Mouse (Mus musculus) hindbrain, postnatal 0 days (tissue): ENCODE measurements around the gene Surf4. TPM values are rescaled to one million over a fixed set of nuclear protein-coding genes. Genes with fewer than 3 reads are reported as not detected.

ENCODE experiments used
- ATAC-seq: fragments of 200-750 bp; cut with Nextera tagmentation; 2 replicates; pipeline ENCODE4 v1.8.0; 2017; ENCODE audit warnings: mild to moderate bottlenecking, moderate TSS enrichment, moderate library complexity
- DNase-seq: peaks from one replicate; pipeline ENCODE4 v3.0.0-alpha.2; 2015; ENCODE audit warnings: low spot score
- H3K27ac ChIP-seq: fragments of 300-500 bp; sonication (generic); 2 replicates; pipeline ENCODE4 v1.5.1; 2014; ENCODE audit warnings: mild to moderate bottlenecking
- H3K27me3 ChIP-seq: fragments of 300-500 bp; sonication (generic); 2 replicates; pipeline ENCODE4 v1.6.1; 2014; ENCODE audit warnings: low read length, mixed read lengths; ENCODE audit not compliant: insufficient read depth
- H3K36me3 ChIP-seq: fragments of 300-500 bp; sonication (generic); 2 replicates; pipeline ENCODE4 v1.6.1; 2014; ENCODE audit warnings: low read length, mixed read lengths; ENCODE audit not compliant: insufficient read depth
- H3K4me1 ChIP-seq: fragments of 300-500 bp; sonication (generic); 2 replicates; pipeline ENCODE4 v1.6.1; 2014; ENCODE audit warnings: antibody characterized with exemption, low read length, mixed read lengths; ENCODE audit not compliant: insufficient read depth
- H3K4me2 ChIP-seq: fragments of 300-500 bp; sonication (generic); 2 replicates; pipeline ENCODE4 v1.6.1; 2014; ENCODE audit warnings: low read depth, mild to moderate bottlenecking, low read length, moderate library complexity, mixed read lengths
- H3K4me3 ChIP-seq: fragments of 300-500 bp; sonication (generic); 2 replicates; pipeline ENCODE4 v1.5.1; 2014; ENCODE audit warnings: low read length
- H3K9ac ChIP-seq: fragments of 300-500 bp; sonication (generic); replicated peaks from 2 replicates; pipeline ENCODE4 v1.6.1; 2014; ENCODE audit warnings: mild to moderate bottlenecking, low read length, moderate library complexity, mixed read lengths
- H3K9me3 ChIP-seq: fragments of 300-500 bp; sonication (generic); 2 replicates; pipeline ENCODE4 v1.6.1; 2016; ENCODE audit warnings: low read length, mixed read lengths
- CTCF ChIP-seq: IDR thresholded peaks from 2 replicates; pipeline ENCODE4 v1.5.1; 2016; ENCODE audit warnings: antibody characterized with exemption, control low read depth, low read depth
- WGBS: fragments of 180-500 bp; shearing (Covaris S2); extraction: QIAGEN DNeasy Blood & Tissue Kit; methylation state at CpG from one replicate; pipeline ENCODE4 v1.1.7; 2014; 5-methylcytosine and 5-hydroxymethylcytosine counted together
- polyA plus RNA-seq: library from polyadenylated mRNA; unstranded; fragments of >200 nt; fragmentation: Nextera tagmentation; extraction: Ambion mirVana; gene quantifications from 2 replicates; pipeline ENCODE4 v1.2.1, GENCODE M21; 2015
- total RNA-seq: library from RNA; depleted of rRNA; stranded (reverse); fragments of >200 nt; gene quantifications from 2 replicates; pipeline ENCODE4 v1.2.3, GENCODE M21; 2014

Gene Surf4
- total and polyA plus RNA-seq, 2 experiments from 2014 or later, result 107 to 126 TPM

- TF ChIP-seq CTCF, result no peak
- Histone ChIP-seq H3K4me2 (peak overlapping the region; percentile 99), H3K4me1 (peaks cover 16% of the 10 kb centered on the region), H3K27ac (peak overlapping the region; percentile 86), H3K4me3 (peak overlapping the region; percentile 74), H3K9ac (peak overlapping the region; percentile 86), H3K36me3 (peaks cover 55% of the 10 kb centered on the region), H3K27me3 (no peaks in the 10 kb centered on the region), H3K9me3 (no peaks in the 10 kb centered on the region)
- 2% methylated on average over 13 of the region's 13 CpGs for WGBS
- ATAC-seq (no peak), DNase-seq (no peak)
Measured at GRCm38 (mm10) chr2:26916738-26917137, 17.0 kb downstream of the Surf4 start.

- Histone ChIP-seq H3K27me3 (no peaks in the 10 kb centered on the region), H3K4me1 (peaks cover 16% of the 10 kb centered on the region), H3K9ac (peak within 1 kb of the TSS; percentile 86), H3K36me3 (peaks cover 49% of the 10 kb centered on the region), H3K4me2 (peak within 1 kb of the TSS; percentile 99), H3K9me3 (no peaks in the 10 kb centered on the region), H3K4me3 (peak within 1 kb of the TSS; percentile 74), H3K27ac (peak within 1 kb of the TSS; percentile 86)
- no peak for TF ChIP-seq CTCF
- WGBS, result 3% methylated on average over 47 of the region's 47 CpGs
- ATAC-seq (peak; percentile 89), DNase-seq (peak; percentile 92)
Measured at GRCm38 (mm10) chr2:26915927-26916728, 17.6 kb downstream of the Surf4 start, which contains the start of the genes Surf2 and Surf1. Gene Surf2, plus strand, starts transcription at chr2:26916367. Gene Surf1, minus strand, starts transcription at chr2:26916530.

GRCm38 (mm10) chr2:26914148-26914941, 19.4 kb downstream of the Surf4 start:
- Histone ChIP-seq H3K9ac (no peak overlapping the region), H3K27me3 (no peaks in the 10 kb centered on the region), H3K4me2 (no peak overlapping the region), H3K9me3 (no peaks in the 10 kb centered on the region), H3K36me3 (peaks cover 32% of the 10 kb centered on the region), H3K27ac (no peak overlapping the region), H3K4me3 (no peak overlapping the region), H3K4me1 (peaks cover 16% of the 10 kb centered on the region)
- no peak for ATAC-seq
- WGBS, result 61% methylated on average over 8 of the region's 8 CpGs
- peak; percentile 32 for TF ChIP-seq CTCF
- DNase-seq, result no peak

- H3K4me1 ChIP-seq, result peaks cover 22% of the 10 kb centered on the region
- no peak overlapping the region for H3K9ac ChIP-seq
- WGBS, result 87% methylated on average over 17 of the region's 17 CpGs
- TF ChIP-seq CTCF, result no peak
- DNase-seq, result no peak
- no peaks in the 10 kb centered on the region for H3K27me3 ChIP-seq
- peaks cover 24% of the 10 kb centered on the region for H3K36me3 ChIP-seq
- H3K27ac ChIP-seq, result no peak overlapping the region
- no peak for ATAC-seq
- H3K9me3 ChIP-seq, result no peaks in the 10 kb centered on the region
- H3K4me3 ChIP-seq, result no peak overlapping the region
- no peak overlapping the region for H3K4me2 ChIP-seq
Measured at GRCm38 (mm10) chr2:26913416-26914147, 20.1 kb downstream of the Surf4 start.

GRCm38 (mm10) chr2:26912253-26912770, 21.4 kb downstream of the Surf4 start:
- DNase-seq, result no peak
- H3K27ac ChIP-seq, result no peak overlapping the region
- peak overlapping the region; percentile 85 for H3K4me2 ChIP-seq
- ATAC-seq, result no peak
- TF ChIP-seq CTCF, result no peak
- H3K4me3 ChIP-seq, result peak overlapping the region; percentile 86
- H3K27me3 ChIP-seq, result no peaks in the 10 kb centered on the region
- peaks cover 26% of the 10 kb centered on the region for H3K36me3 ChIP-seq
- H3K9me3 ChIP-seq, result no peaks in the 10 kb centered on the region
- H3K4me1 ChIP-seq, result peaks cover 19% of the 10 kb centered on the region
- H3K9ac ChIP-seq, result peak overlapping the region; percentile 84
- WGBS, result 64% methylated on average over 5 of the region's 5 CpGs

- peak overlapping the region; percentile 95 for H3K27ac ChIP-seq
- no peaks in the 10 kb centered on the region for H3K9me3 ChIP-seq
- peak overlapping the region; percentile 86 for H3K4me3 ChIP-seq
- peaks cover 31% of the 10 kb centered on the region for H3K36me3 ChIP-seq
- DNase-seq (peak; percentile 85), ATAC-seq (peak; percentile 66)
- peak overlapping the region; percentile 84 for H3K9ac ChIP-seq
- H3K27me3 ChIP-seq, result no peaks in the 10 kb centered on the region
- peak overlapping the region; percentile 85 for H3K4me2 ChIP-seq
- H3K4me1 ChIP-seq, result peaks cover 15% of the 10 kb centered on the region
- WGBS, result under 1% methylated on average over 33 of the region's 37 CpGs
- no peak for TF ChIP-seq CTCF
Measured at GRCm38 (mm10) chr2:26910994-26911765, 22.5 kb downstream of the Surf4 start.
